Mouse (Mus musculus): ENCODE measurements around the gene Bptf. TPM values are rescaled to one million over a fixed set of nuclear protein-coding genes. Genes with fewer than 3 reads are reported as not detected.
"Not testable (repeated sequence)": the region's sequence is repeated elsewhere in the genome, so short reads cannot be mapped to it uniquely, and the experiment has no call there.

The Bptf gene
- polyA plus RNA-seq, 1 experiment = 58.4 TPM

DNA sequence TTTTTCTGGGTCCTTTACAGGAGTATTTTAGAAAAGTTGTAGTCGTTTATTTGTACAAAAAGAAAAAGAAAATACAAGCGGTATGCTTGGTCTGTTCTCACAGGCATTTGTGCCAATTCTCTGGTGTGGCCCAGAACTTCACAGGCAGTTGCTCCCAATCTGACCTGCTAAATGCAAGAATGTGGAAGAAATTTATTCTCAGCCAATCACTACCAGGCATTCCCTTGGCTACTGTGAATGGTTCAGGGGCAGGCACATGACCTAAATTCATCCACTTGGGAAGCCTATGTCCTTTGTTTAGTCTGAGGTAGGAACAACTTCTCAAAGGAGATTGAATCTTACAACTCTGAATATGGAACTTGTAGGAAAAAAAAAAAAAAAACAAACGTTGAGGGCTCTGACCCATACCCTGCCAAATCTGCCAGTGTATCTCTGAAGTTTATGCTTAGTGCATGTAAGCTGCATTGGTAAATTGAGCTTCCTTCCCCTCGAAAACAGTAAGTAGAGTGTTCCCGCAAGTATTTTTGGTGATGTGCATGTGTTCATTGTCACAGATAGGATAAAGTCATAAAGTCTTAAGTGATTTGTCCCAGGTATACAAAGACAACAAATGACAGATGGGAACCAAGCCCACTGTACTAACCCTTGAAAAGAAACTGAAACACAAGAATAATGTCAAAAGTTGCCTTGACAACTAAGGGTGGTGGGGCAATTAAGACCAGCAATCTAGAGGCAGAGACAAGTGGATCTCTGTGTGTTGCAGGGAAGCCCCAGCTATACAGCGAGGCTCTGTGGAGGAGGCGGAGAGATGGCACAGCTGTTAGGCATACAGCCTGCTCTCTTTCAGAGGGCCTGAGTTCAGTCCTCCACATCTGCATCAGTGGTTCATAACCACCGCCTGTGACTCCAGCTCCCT is 129.9 kb downstream of the Bptf start:
- no peak overlapping the region for H3K27ac ChIP-seq (ENCODE audit: control insufficient read depth, insufficient read depth, low read length)

DNA sequence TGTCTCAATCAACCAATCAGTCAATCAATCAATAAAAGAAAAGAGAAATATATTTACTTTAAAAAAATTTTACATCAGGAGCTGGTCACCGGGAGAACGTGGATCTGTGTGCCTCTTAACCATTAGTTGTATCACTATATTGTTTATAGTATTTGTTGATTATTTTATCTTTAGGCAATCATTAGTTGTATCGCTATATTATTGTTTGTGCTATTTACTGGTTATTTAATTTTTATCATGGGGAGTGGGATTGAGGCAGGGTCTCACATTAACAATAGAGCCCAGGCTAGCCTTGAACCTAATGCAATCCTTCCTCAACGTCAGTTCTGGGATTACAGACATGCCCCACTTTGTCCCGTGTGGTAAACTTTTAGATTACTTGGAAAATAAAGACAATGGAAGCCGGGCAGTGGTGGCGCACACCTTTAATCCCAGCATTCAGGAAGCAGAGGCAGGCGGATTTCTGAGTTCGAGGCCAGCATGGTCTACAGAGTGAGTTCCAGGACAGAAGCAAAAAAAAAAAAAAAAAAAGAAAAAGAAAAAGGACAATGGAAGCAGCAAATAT is 131.9 kb downstream of the Bptf start:
- WGBS = 87% methylated on average over 9 of the region's 9 CpGs
- no peaks in the 10 kb centered on the region for H3K27me3 ChIP-seq (ENCODE audit: control insufficient read depth, insufficient read depth, low read length)
- DNase-seq = no peak
- no peak overlapping the region for H3K27ac ChIP-seq (ENCODE audit: control insufficient read depth, insufficient read depth, low read length)
- peaks cover 15% of the 10 kb centered on the region for H3K36me3 ChIP-seq (ENCODE audit: control insufficient read depth, insufficient read depth, low read length)
- peaks cover 5% of the 10 kb centered on the region for H3K4me1 ChIP-seq (replicated peaks; ENCODE audit: control insufficient read depth, insufficient read depth, low read length)
- H3K4me3 ChIP-seq (ENCODE audit: control insufficient read depth, insufficient read depth, low read length) = no peak overlapping the region
- TF ChIP-seq CTCF (IDR thresholded peaks at IDR 0.05; ENCODE audit: borderline replicate concordance, control insufficient read depth, extremely low read depth, insufficient read depth, low read length, poor library complexity) = no peak
- no peak for TF ChIP-seq POLR2A (IDR thresholded peaks at IDR 0.05; ENCODE audit: control insufficient read depth, extremely low read depth, insufficient read depth, low read length, poor library complexity)

More for the DNA sequence above, 129.9 kb downstream of the Bptf start:
- TF ChIP-seq POLR2A (IDR thresholded peaks at IDR 0.05; ENCODE audit: control insufficient read depth, extremely low read depth, insufficient read depth, low read length, poor library complexity) (no peak), CTCF (IDR thresholded peaks at IDR 0.05; ENCODE audit: borderline replicate concordance, control insufficient read depth, extremely low read depth, insufficient read depth, low read length, poor library complexity) (no peak)
- no peaks in the 10 kb centered on the region for H3K36me3 ChIP-seq (ENCODE audit: control insufficient read depth, insufficient read depth, low read length)
- H3K4me3 ChIP-seq (ENCODE audit: control insufficient read depth, insufficient read depth, low read length) = no peak overlapping the region
- DNase-seq = no peak
- no peaks in the 10 kb centered on the region for H3K27me3 ChIP-seq (ENCODE audit: control insufficient read depth, insufficient read depth, low read length)
- H3K4me1 ChIP-seq (replicated peaks; ENCODE audit: control insufficient read depth, insufficient read depth, low read length) = peaks cover 4% of the 10 kb centered on the region
- 82% methylated on average over 8 of the region's 8 CpGs for WGBS

DNA sequence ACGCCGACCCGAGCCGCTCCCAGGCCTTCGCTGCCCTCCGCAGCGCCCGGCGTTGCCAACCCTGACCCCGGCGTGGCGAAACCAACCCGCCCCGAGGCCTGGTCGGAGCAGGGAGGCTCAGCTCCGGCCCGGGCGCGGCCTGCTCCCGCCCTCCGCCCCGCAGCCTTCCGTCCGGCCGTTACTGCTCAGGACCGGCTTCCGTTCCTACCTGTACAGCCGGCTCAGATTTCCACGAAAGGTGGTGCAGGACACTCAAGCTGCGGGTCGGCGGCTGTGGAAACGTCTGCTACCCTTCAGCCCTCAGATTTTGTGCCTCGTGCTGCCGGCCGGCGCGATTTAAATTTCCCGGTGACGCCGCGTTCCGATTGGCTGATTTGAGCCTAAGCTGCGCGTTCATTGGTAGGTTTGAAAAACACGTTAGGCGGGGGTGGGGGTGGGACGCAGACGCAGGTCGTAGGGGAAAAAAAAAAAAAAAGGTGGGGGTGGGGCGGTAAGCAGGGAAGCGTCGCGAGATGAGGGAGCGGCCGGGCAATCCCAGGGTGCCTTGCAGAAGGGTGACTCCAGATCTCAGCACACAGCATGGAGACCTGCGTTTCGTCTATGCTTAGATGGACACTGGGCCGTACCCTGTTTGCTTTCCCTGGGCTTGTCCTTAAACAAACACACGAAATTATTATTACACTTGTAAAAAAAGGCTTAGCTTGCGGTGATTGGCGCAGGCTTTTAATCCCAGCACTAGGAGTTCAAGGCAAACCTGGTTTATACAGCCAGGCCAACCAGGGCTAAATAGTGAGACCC is 132.6 kb downstream of the Bptf start, which contains the start of gene Kpna2:
Kpna2 (minus strand) TSS at position 391 of the 798 bp plus-strand sequence.
- under 1% methylated on average over 62 of the region's 62 CpGs for WGBS
- Histone ChIP-seq H3K4me3 (ENCODE audit: control insufficient read depth, insufficient read depth, low read length) (peak within 1 kb of the TSS; percentile 93), H3K27me3 (ENCODE audit: control insufficient read depth, insufficient read depth, low read length) (no peaks in the 10 kb centered on the region), H3K27ac (ENCODE audit: control insufficient read depth, insufficient read depth, low read length) (no peak within 1 kb of the TSS), H3K36me3 (ENCODE audit: control insufficient read depth, insufficient read depth, low read length) (peaks cover 22% of the 10 kb centered on the region), H3K4me1 (replicated peaks; ENCODE audit: control insufficient read depth, insufficient read depth, low read length) (peaks cover 5% of the 10 kb centered on the region)
- DNase-seq = peak; percentile 88
- no peak for TF ChIP-seq CTCF (IDR thresholded peaks at IDR 0.05; ENCODE audit: borderline replicate concordance, control insufficient read depth, extremely low read depth, insufficient read depth, low read length, poor library complexity)
- TF ChIP-seq POLR2A (IDR thresholded peaks at IDR 0.05; ENCODE audit: control insufficient read depth, extremely low read depth, insufficient read depth, low read length, poor library complexity) = peak; percentile 53; the same call in 1 of the 2 replicates

DNA sequence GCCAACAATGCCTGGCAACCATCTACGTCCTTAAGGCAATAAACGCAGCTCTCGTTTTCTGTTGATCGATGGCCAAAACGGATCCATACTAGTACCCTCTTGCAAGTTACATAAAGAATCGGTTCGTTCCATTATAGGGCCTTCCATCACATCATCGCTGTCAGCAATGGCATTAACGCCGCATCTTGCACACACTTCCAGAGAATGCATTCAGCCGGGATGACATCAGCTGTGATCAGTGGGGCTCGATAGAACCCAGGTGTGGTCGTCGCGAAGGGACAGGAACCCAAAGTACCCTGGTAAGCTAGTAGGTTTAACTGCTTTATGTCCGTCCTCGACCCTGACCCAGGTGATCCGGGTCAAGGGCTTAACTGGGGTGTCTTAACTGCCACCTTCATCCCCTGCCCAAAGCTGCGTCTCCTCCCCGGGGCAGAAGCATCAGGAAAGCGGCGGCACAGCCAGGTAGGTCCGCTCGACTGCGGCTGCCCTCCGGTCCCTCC is 133.2 kb downstream of the Bptf start:
- Histone ChIP-seq H3K27me3 (ENCODE audit: control insufficient read depth, insufficient read depth, low read length) (no peaks in the 10 kb centered on the region), H3K4me3 (ENCODE audit: control insufficient read depth, insufficient read depth, low read length) (peak overlapping the region; percentile 93), H3K27ac (ENCODE audit: control insufficient read depth, insufficient read depth, low read length) (no peak overlapping the region), H3K4me1 (replicated peaks; ENCODE audit: control insufficient read depth, insufficient read depth, low read length) (peaks cover 5% of the 10 kb centered on the region), H3K36me3 (ENCODE audit: control insufficient read depth, insufficient read depth, low read length) (peaks cover 28% of the 10 kb centered on the region)
- TF ChIP-seq CTCF (IDR thresholded peaks at IDR 0.05; ENCODE audit: borderline replicate concordance, control insufficient read depth, extremely low read depth, insufficient read depth, low read length, poor library complexity) (no peak), POLR2A (IDR thresholded peaks at IDR 0.05; ENCODE audit: control insufficient read depth, extremely low read depth, insufficient read depth, low read length, poor library complexity) (no peak)
- WGBS = under 1% methylated on average over 26 of the region's 26 CpGs
- no peak for DNase-seq

DNA sequence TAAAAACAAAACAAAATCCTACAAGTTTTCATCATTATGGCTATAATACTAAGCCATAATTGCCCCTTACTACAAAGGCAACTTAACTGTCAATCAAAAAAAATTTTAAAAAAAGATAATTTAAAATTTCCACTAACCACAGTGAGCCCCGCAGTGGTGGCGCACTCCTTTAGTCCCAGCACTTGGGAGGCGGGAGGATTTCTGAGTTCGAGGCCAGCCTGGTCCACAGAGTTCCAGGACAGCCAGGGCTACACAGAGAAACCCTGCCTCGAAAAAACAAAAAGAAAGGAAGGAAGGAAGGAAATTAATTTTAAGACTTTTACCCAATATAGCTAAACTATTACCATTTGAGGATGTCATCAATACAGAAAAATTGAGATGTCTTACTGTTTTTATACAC is 134.0 kb downstream of the Bptf start:
- no peak overlapping the region for H3K27ac ChIP-seq (ENCODE audit: control insufficient read depth, insufficient read depth, low read length)
- H3K27me3 ChIP-seq (ENCODE audit: control insufficient read depth, insufficient read depth, low read length) = no peaks in the 10 kb centered on the region
- 42% methylated on average over 5 of the region's 5 CpGs for WGBS
- DNase-seq = no peak
- peaks cover 5% of the 10 kb centered on the region for H3K4me1 ChIP-seq (replicated peaks; ENCODE audit: control insufficient read depth, insufficient read depth, low read length)
- H3K36me3 ChIP-seq (ENCODE audit: control insufficient read depth, insufficient read depth, low read length) = peaks cover 35% of the 10 kb centered on the region
- 0 out of 2 replicates have a peak overlapping the region, but pooled peaks have one; percentile 5 for H3K4me3 ChIP-seq (ENCODE audit: control insufficient read depth, insufficient read depth, low read length)
- TF ChIP-seq CTCF (IDR thresholded peaks at IDR 0.05; ENCODE audit: borderline replicate concordance, control insufficient read depth, extremely low read depth, insufficient read depth, low read length, poor library complexity) (no peak), POLR2A (IDR thresholded peaks at IDR 0.05; ENCODE audit: control insufficient read depth, extremely low read depth, insufficient read depth, low read length, poor library complexity) (no peak)

DNA sequence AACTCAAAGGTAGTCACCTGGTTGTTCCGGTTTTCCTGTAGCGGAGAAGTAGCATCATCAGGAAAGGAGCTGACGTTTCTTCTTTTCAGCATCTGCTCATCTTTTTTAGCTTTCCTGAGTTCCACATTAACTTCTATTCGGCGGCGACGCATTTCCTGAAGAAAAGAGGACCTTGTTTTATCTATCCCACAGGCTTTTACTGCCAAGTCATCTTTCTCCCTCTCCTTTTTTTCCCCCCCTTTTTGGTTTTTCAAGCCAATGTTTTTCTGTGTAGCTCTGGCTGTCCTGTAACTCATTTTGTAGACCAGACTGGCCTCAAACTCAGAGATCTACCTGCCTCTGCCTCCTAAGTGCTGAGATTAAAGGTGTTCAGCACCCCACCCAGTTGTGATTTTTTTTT is 135.4 kb downstream of the Bptf start:
- DNase-seq; H3K4me1 ChIP-seq (replicated peaks; ENCODE audit: control insufficient read depth, insufficient read depth, low read length); H3K4me3 ChIP-seq (ENCODE audit: control insufficient read depth, insufficient read depth, low read length); H3K27ac ChIP-seq (ENCODE audit: control insufficient read depth, insufficient read depth, low read length); H3K27me3 ChIP-seq (ENCODE audit: control insufficient read depth, insufficient read depth, low read length): not testable (repeated sequence)
- 94% methylated on average over 7 of the region's 7 CpGs for WGBS
- H3K36me3 ChIP-seq (ENCODE audit: control insufficient read depth, insufficient read depth, low read length) = peaks cover 47% of the 10 kb centered on the region
